Mouse (Mus musculus) neural tube, embryonic 13.5 days (tissue): ENCODE measurements around the gene Grap2. TPM values are rescaled to one million over a fixed set of nuclear protein-coding genes. Genes with fewer than 3 reads are reported as not detected.
A peak's percentile ranks its signal among the peaks of the same experiment; 100 is the strongest.
"Not testable (repeated sequence)": the region's sequence is repeated elsewhere in the genome, so short reads cannot be mapped to it uniquely, and the experiment has no call there.

Experiments
- ATAC-seq: fragments of 200-750 bp; cut with Nextera tagmentation; 2 replicates; pipeline ENCODE4 v1.8.0; 2017; ENCODE audit warnings: low read depth, mild to moderate bottlenecking, moderate TSS enrichment, moderate library complexity
- H3K27ac ChIP-seq: fragments of 300-500 bp; sonication (generic); replicated peaks from 2 replicates; pipeline ENCODE4 v1.5.1; 2015; ENCODE audit warnings: moderate library complexity, mild to moderate bottlenecking, inconsistent platforms
- H3K27me3 ChIP-seq: fragments of 300-500 bp; sonication (generic); 2 replicates; pipeline ENCODE4 v1.6.1; 2015; ENCODE audit warnings: mild to moderate bottlenecking, inconsistent platforms
- H3K36me3 ChIP-seq: fragments of 300-500 bp; sonication (generic); 2 replicates; pipeline ENCODE4 v1.6.1; 2015; ENCODE audit warnings: mild to moderate bottlenecking, inconsistent platforms
- H3K4me1 ChIP-seq: fragments of 300-500 bp; sonication (generic); replicated peaks from 2 replicates; pipeline ENCODE4 v1.6.1; 2015; ENCODE audit warnings: inconsistent platforms
- H3K4me2 ChIP-seq: fragments of 300-500 bp; sonication (generic); 2 replicates; pipeline ENCODE4 v1.6.1; 2015; ENCODE audit warnings: inconsistent platforms, mild to moderate bottlenecking, moderate library complexity
- H3K4me3 ChIP-seq: fragments of 300-500 bp; sonication (generic); 2 replicates; pipeline ENCODE4 v1.5.1; 2015; ENCODE audit warnings: mild to moderate bottlenecking, inconsistent platforms
- H3K9ac ChIP-seq: fragments of 300-500 bp; sonication (generic); 2 replicates; pipeline ENCODE4 v1.6.1; 2015; ENCODE audit warnings: moderate library complexity, mild to moderate bottlenecking, inconsistent platforms
- H3K9me3 ChIP-seq: fragments of 300-500 bp; sonication (generic); 2 replicates; pipeline ENCODE4 v1.6.1; 2016; ENCODE audit warnings: inconsistent platforms
- WGBS: fragments of 180-500 bp; shearing (Covaris S2); methylation state at CpG from one replicate; pipeline ENCODE4 v1.1.7; 2015; 5-methylcytosine and 5-hydroxymethylcytosine counted together
- polyA plus RNA-seq: library from polyadenylated mRNA; unstranded; fragments of >200 nt; fragmentation: Nextera tagmentation; extraction: Ambion mirVana; gene quantifications from 2 replicates; pipeline ENCODE4 v1.2.1, GENCODE M21; 2015

Gene Grap2
- polyA plus RNA-seq, 1 experiment from 2014 or later = 0.50 TPM

GRCm38 (mm10) chr15:80570226-80570625 is 2.2 kb upstream of the Grap2 start:
- H3K27ac ChIP-seq = no peak overlapping the region
- H3K4me1 ChIP-seq = no peaks in the 10 kb centered on the region
- no peaks in the 10 kb centered on the region for H3K36me3 ChIP-seq
- H3K27me3 ChIP-seq = no peaks in the 10 kb centered on the region
- WGBS = 96% methylated on average over 1 of the region's 1 CpGs
- no peak for ATAC-seq
- H3K4me2 ChIP-seq = no peak overlapping the region
- H3K4me3 ChIP-seq = no peak overlapping the region
- H3K9me3 ChIP-seq = no peaks in the 10 kb centered on the region
- no peak overlapping the region for H3K9ac ChIP-seq

- peaks cover under 1% of the 10 kb centered on the region for H3K27me3 ChIP-seq
- H3K9me3 ChIP-seq = no peaks in the 10 kb centered on the region
- no peak overlapping the region for H3K27ac ChIP-seq
- no peaks in the 10 kb centered on the region for H3K36me3 ChIP-seq
- WGBS = 69% methylated on average over 7 of the region's 7 CpGs
- no peaks in the 10 kb centered on the region for H3K4me1 ChIP-seq
- H3K9ac ChIP-seq = no peak overlapping the region
- ATAC-seq = no peak
- H3K4me2 ChIP-seq = no peak overlapping the region
- H3K4me3 ChIP-seq = no peak overlapping the region
Measured at GRCm38 (mm10) chr15:80571611-80572010, 783 bp upstream of the Grap2 start.

GRCm38 (mm10) chr15:80572811-80573520 is 572 bp downstream of the Grap2 start:
- H3K4me2 ChIP-seq = no peak overlapping the region
- H3K27me3 ChIP-seq = peaks cover 6% of the 10 kb centered on the region
- 77% methylated on average over 9 of the region's 9 CpGs for WGBS
- H3K9ac ChIP-seq = no peak overlapping the region
- no peak for ATAC-seq
- H3K36me3 ChIP-seq = no peaks in the 10 kb centered on the region
- no peaks in the 10 kb centered on the region for H3K9me3 ChIP-seq
- H3K27ac ChIP-seq = no peak overlapping the region
- no peak overlapping the region for H3K4me3 ChIP-seq
- H3K4me1 ChIP-seq = peaks cover 13% of the 10 kb centered on the region

DNA sequence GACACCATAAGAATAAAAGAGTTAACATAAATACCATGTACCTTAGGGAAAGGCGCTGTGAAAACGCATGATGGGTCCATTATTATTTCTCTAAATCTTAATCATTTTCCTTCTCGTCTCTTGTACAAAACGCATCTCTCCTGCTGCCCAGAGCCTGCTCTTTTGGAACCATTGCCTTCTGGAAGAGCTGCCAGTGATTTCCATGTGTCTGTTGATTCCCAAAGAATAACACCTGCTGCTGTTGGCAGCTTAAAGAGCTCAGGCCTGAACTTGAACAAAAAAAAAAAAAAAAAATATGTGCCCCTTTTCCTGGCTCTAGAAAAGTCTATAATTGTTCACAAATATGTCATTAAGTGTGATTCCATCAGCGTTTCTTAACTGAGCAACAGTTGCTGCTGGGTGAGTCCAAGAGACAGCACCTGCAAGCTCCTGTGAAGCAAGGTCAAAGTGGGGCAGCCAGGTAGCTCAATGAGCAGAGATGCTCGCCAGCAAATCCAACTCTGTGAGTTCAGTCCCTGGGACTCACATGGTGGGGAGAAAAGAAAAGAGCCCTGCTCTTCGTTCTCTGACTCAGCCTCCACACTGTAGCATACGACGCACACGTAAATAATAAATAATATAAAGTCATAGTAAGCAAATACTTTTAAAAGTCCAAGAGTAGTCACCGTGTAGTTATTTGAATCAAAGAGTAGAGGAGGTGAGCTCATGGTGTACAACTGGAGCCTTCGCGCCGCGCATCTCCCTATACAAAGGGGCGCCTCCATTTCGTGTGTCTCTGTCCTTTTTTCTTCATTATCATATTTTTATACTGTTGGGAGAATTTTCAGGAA is 2.0 kb downstream of the Grap2 start:
- ATAC-seq = no peak
- Histone ChIP-seq H3K4me2 (no peak overlapping the region), H3K27ac (no peak overlapping the region), H3K4me1 (peaks cover 16% of the 10 kb centered on the region), H3K4me3 (no peak overlapping the region), H3K36me3 (no peaks in the 10 kb centered on the region), H3K9ac (no peak overlapping the region), H3K27me3 (peaks cover 9% of the 10 kb centered on the region), H3K9me3 (no peaks in the 10 kb centered on the region)
- WGBS = 91% methylated on average over 17 of the region's 17 CpGs

GRCm38 (mm10) chr15:80575817-80576370 is 3.5 kb downstream of the Grap2 start:
- no peak overlapping the region for H3K9ac ChIP-seq
- H3K9me3 ChIP-seq = no peaks in the 10 kb centered on the region
- H3K27me3 ChIP-seq = peaks cover 9% of the 10 kb centered on the region
- no peaks in the 10 kb centered on the region for H3K36me3 ChIP-seq
- H3K27ac ChIP-seq = no peak overlapping the region
- no peak for ATAC-seq
- peaks cover 16% of the 10 kb centered on the region for H3K4me1 ChIP-seq
- 82% methylated on average over 13 of the region's 13 CpGs for WGBS
- no peak overlapping the region for H3K4me2 ChIP-seq
- no peak overlapping the region for H3K4me3 ChIP-seq

DNA sequence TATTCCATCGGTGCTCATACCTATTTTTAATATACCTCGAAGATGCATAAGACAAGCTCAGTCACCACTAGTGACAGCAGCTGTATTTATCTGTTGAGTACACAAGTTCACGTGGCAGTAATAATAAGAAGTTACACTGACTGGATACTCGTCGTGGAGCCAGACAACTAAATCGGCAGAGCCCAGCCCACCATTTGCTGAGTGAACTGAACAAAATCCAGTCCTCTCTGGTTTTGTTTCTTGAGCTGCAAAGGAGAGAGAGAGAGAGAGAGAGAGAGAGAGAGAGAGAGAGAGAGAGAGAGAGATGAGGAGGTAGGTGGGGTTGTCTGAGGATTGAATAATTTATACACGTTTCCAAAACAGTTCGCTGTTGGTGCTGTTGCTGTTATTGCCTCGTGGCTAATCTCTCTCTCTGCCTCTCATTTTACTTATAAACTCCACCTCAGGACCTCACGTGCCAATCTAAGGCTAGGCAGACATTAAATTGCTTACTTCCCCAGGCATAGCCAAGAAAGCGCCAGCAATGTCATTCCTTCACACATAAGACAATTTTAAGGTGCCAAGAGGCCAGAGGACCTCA is 4.1 kb downstream of the Grap2 start:
- H3K27me3 ChIP-seq = peaks cover 9% of the 10 kb centered on the region
- H3K4me2 ChIP-seq = no peak overlapping the region
- no peak overlapping the region for H3K4me3 ChIP-seq
- no peak for ATAC-seq
- no peak overlapping the region for H3K27ac ChIP-seq
- H3K9me3 ChIP-seq = no peaks in the 10 kb centered on the region
- H3K36me3 ChIP-seq = no peaks in the 10 kb centered on the region
- H3K4me1 ChIP-seq = peaks cover 16% of the 10 kb centered on the region
- no peak overlapping the region for H3K9ac ChIP-seq
- WGBS = 81% methylated on average over 11 of the region's 11 CpGs

- peaks cover 16% of the 10 kb centered on the region for H3K4me1 ChIP-seq
- peak overlapping the region; percentile 37 for H3K4me2 ChIP-seq
- H3K27me3 ChIP-seq = peaks cover 9% of the 10 kb centered on the region
- H3K9ac ChIP-seq = peak overlapping the region; percentile 45; the same call in 1 of the 2 replicates
- no peak overlapping the region for H3K4me3 ChIP-seq
- 7% methylated on average over 22 of the region's 22 CpGs for WGBS
- no peak overlapping the region for H3K27ac ChIP-seq
- ATAC-seq = no peak; the same call in 1 of the 2 replicates
- no peaks in the 10 kb centered on the region for H3K9me3 ChIP-seq
- H3K36me3 ChIP-seq = no peaks in the 10 kb centered on the region
Measured at GRCm38 (mm10) chr15:80577166-80577960, 5.0 kb downstream of the Grap2 start.

DNA sequence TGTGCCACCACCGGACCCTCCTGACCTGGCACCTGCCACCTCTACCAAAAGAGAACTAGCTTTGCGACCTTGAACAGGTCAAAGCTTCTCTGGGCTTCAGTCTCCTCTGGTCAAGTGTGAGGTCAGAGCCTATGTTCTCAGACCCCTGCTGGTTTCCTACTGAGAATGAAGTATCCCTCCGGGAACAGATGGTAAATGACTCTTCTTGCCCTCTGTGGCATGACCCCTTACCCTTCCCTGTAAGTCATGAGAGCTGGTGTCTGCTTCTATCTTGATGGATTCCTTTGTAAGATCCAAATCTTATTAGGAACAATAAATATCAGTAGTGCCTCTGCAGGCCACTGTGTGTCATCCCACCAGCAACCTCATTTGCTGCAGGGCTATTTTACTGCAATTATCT is 6.7 kb downstream of the Grap2 start:
- Histone ChIP-seq H3K27ac (no peak overlapping the region), H3K36me3 (no peaks in the 10 kb centered on the region), H3K9me3 (no peaks in the 10 kb centered on the region), H3K4me2 (no peak overlapping the region), H3K27me3 (peaks cover 9% of the 10 kb centered on the region), H3K4me1 (peaks cover 16% of the 10 kb centered on the region), H3K9ac (no peak overlapping the region), H3K4me3 (no peak overlapping the region)
- no peak for ATAC-seq
- WGBS = 46% methylated on average over 3 of the region's 3 CpGs

- WGBS = 68% methylated on average over 1 of the region's 1 CpGs
- not testable (repeated sequence) for H3K4me2 ChIP-seq, ATAC-seq, H3K9ac ChIP-seq, H3K9me3 ChIP-seq, H3K27ac ChIP-seq, H3K36me3 ChIP-seq, H3K27me3 ChIP-seq, H3K4me3 ChIP-seq
- H3K4me1 ChIP-seq = peaks cover 16% of the 10 kb centered on the region
Measured at GRCm38 (mm10) chr15:80580585-80580984, 8.2 kb downstream of the Grap2 start.

DNA sequence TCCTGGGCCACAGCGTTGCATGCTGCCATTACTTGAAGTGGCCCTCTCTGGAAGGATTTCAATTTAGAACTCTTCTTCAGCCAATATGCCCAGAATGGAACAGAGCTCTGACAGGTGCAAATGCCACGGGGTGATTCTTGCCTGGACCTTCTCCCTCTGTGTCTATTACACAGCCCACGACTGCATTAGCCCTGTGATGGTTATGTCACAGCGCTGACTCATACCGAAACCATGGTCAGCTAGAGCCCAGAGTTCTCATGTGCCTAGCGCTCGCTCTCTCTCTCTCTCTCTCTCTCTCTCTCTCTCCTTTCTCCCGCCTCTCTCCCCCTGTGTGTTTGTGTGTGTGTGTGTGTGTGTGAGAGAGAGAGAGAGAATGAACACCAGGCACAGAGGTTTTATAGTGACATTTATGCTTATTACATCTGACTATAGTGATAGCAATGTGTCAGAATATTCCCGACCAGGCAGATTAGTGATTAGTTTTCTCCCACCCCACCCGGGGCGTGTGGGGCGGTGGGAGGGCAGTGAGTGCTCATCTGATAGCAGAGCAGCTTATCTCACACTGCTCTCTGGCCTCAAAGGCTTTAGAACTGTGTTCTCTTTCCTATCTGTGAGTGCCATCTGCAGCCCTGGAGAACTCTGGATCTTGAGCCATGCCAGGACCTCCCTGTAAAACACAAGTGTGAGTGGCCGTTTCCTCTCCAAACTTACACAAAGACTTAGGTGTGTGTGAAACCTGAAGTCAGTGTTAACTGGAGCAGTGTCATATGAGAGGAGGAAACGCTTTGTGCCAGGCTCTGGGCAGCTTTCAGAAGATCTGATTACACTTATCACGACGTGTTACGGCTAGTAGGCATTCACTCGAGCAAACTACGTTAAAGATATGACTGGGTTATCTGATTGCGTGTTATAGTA is 10.4 kb downstream of the Grap2 start:
- H3K4me1 ChIP-seq = peaks cover 15% of the 10 kb centered on the region
- H3K36me3 ChIP-seq = no peaks in the 10 kb centered on the region
- H3K9ac ChIP-seq = 0 out of 2 replicates have a peak overlapping the region, but pooled peaks have one; percentile 23
- H3K27ac ChIP-seq = no peak overlapping the region
- no peaks in the 10 kb centered on the region for H3K9me3 ChIP-seq
- no peak for ATAC-seq
- no peak overlapping the region for H3K4me3 ChIP-seq
- 0 out of 2 replicates have a peak, but pooled peaks cover 3% of the 10 kb centered on the region for H3K27me3 ChIP-seq
- WGBS = 84% methylated on average over 20 of the region's 20 CpGs
- H3K4me2 ChIP-seq = no peak overlapping the region

DNA sequence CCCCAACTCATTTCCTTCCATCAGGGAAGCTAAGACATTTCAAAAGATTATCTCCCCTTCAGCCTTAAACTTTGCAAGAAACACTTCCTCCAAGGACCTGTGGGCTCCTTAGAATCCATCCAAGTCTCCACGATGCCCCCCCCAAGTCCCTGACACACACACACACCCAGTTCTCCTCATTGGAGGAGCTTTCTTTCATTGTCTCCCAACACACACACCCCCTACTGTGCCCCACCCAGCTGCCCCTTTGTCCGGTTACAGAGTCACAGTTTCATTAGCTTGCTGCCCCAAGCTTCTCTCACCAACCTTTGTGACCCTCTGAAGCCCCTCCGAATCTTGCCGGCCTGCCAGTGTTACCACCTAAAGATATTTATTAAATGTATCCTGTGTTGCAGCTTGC is 13.9 kb downstream of the Grap2 start:
- Histone ChIP-seq H3K4me2 (no peak overlapping the region), H3K4me1 (peaks cover 10% of the 10 kb centered on the region), H3K9me3 (no peaks in the 10 kb centered on the region), H3K36me3 (no peaks in the 10 kb centered on the region), H3K27ac (no peak overlapping the region), H3K9ac (no peak overlapping the region), H3K4me3 (no peak overlapping the region), H3K27me3 (no peaks in the 10 kb centered on the region)
- 28% methylated on average over 4 of the region's 4 CpGs for whole genome bisulfite sequencing
- ATAC-seq = no peak
